In genomic region chr5:36796296-36797014, GRCm38 (mm10) we compare ENCODE assay signal across 8 mouse cellular contexts. TPM values are rescaled to one million over a fixed set of nuclear protein-coding genes. Genes with fewer than 3 reads are reported as not detected.
DNase-seq lines count a peak whose midpoint lies in the region; ATAC-seq and TF ChIP-seq lines count a peak whose summit lies in the region.
"Not testable (repeated sequence)": the region's sequence is repeated elsewhere in the genome, so short reads cannot be mapped to it uniquely, and the experiment has no call there.

TSS of gene Mrfap1 (minus strand) at chr5:36796772.

- peak within 1 kb of the TSS; percentile 92 for H3K27ac ChIP-seq in CH12.LX (ENCODE audit: insufficient read depth, low read depth)
- H3K27ac ChIP-seq in forebrain, embryonic 11.5 days (ENCODE audit: low read depth, low read length): peak within 1 kb of the TSS; percentile 91
- peak within 1 kb of the TSS; percentile 93 for H3K27ac ChIP-seq in heart, embryonic 16.5 days (ENCODE audit: low read length)
- H3K27ac ChIP-seq in liver, embryonic 15.5 days (replicated peaks): peak within 1 kb of the TSS; percentile 95
- H3K27ac ChIP-seq in neural tube, embryonic 12.5 days: peak within 1 kb of the TSS; percentile 83; the same call in 1 of the 2 replicates

- not testable (repeated sequence) for TF ChIP-seq RAD21 in CH12.LX (IDR thresholded peaks at IDR 0.05; ENCODE audit: low read depth, low read length)

- H3K4me1 ChIP-seq in CH12.LX (ENCODE audit: control insufficient read depth in 1 of 2, insufficient read depth in 2 of 2): peaks cover 4 to 25% of the 10 kb centered on the region in 2 experiments; a peak in 3 of 4 replicates
- not testable (repeated sequence) for H3K4me1 ChIP-seq in forebrain, embryonic 11.5 days (replicated peaks; ENCODE audit: control insufficient read depth, insufficient read depth, low read length); heart, embryonic 16.5 days (ENCODE audit: control insufficient read depth, insufficient read depth, low read length)
- peaks cover 30% of the 10 kb centered on the region for H3K4me1 ChIP-seq in liver, embryonic 15.5 days (replicated peaks)
- peaks cover 13% of the 10 kb centered on the region; the same call in 1 of the 2 replicates for H3K4me1 ChIP-seq in neural tube, embryonic 12.5 days

- H3K4me3 ChIP-seq in CH12.LX (replicated peaks in 1 of 3; ENCODE audit: low read depth in 2 of 3, low read length in 2 of 3, poor library complexity in 1 of 3): peak within 1 kb of the TSS; percentile 69 to 96 (median 81)
- peak within 1 kb of the TSS; percentile 73 for H3K4me3 ChIP-seq in forebrain, embryonic 11.5 days (ENCODE audit: low read depth, low read length)
- H3K4me3 ChIP-seq in heart, embryonic 16.5 days (ENCODE audit: low read length): peak within 1 kb of the TSS; percentile 76
- H3K4me3 ChIP-seq in liver, embryonic 15.5 days (replicated peaks): peak within 1 kb of the TSS; percentile 83
- H3K4me3 ChIP-seq in neural tube, embryonic 12.5 days: peak within 1 kb of the TSS; percentile 69

- not testable (repeated sequence) for TF ChIP-seq EP300 in CH12.LX (IDR thresholded peaks at IDR 0.05; ENCODE audit: low read length)

- peak within 1 kb of the TSS; percentile 54 for H3K4me2 ChIP-seq in CH12.LX (ENCODE audit: insufficient read depth, low read depth, poor library complexity, severe bottlenecking)
- H3K4me2 ChIP-seq in forebrain, embryonic 11.5 days (ENCODE audit: low read depth, low read length, severe bottlenecking): peak within 1 kb of the TSS; percentile 64
- peak within 1 kb of the TSS; percentile 83 for H3K4me2 ChIP-seq in heart, embryonic 16.5 days (ENCODE audit: low read depth, low read length)
- H3K4me2 ChIP-seq in liver, embryonic 15.5 days: peak within 1 kb of the TSS; percentile 78
- peak within 1 kb of the TSS; percentile 57 for H3K4me2 ChIP-seq in neural tube, embryonic 12.5 days (replicated peaks)

- H3K9ac ChIP-seq in CH12.LX (ENCODE audit: insufficient read depth, low read depth): peak within 1 kb of the TSS; percentile 90
- H3K9ac ChIP-seq in forebrain, embryonic 11.5 days (ENCODE audit: low read length): peak within 1 kb of the TSS; percentile 83
- H3K9ac ChIP-seq in heart, embryonic 16.5 days (ENCODE audit: low read length): peak within 1 kb of the TSS; percentile 87
- peak within 1 kb of the TSS; percentile 73 for H3K9ac ChIP-seq in liver, embryonic 15.5 days
- H3K9ac ChIP-seq in neural tube, embryonic 12.5 days: peak within 1 kb of the TSS; percentile 82

- peaks cover 7 to 24% of the 10 kb centered on the region in 2 experiments for H3K36me3 ChIP-seq in CH12.LX (replicated peaks in 1 of 2; ENCODE audit: control insufficient read depth in 1 of 2, insufficient read depth in 1 of 2, low read length in 1 of 2)
- not testable (repeated sequence) for H3K36me3 ChIP-seq in forebrain, embryonic 11.5 days (ENCODE audit: control insufficient read depth, insufficient read depth, low read length); heart, embryonic 16.5 days (ENCODE audit: control insufficient read depth, insufficient read depth)
- peaks cover 18% of the 10 kb centered on the region for H3K36me3 ChIP-seq in liver, embryonic 15.5 days (replicated peaks)
- peaks cover 12% of the 10 kb centered on the region for H3K36me3 ChIP-seq in neural tube, embryonic 12.5 days

- in situ Hi-C loops in CH12.LX (cut with MboI; ENCODE audit: low pct_ligation_motif_present, low pct_unique_long_range_greater_than_20kb, low sequenced_read_pairs): not testable (repeated sequence)

- H3K27me3 ChIP-seq in CH12.LX (replicated peaks): peaks cover 15% of the 10 kb centered on the region
- H3K27me3 ChIP-seq in forebrain, embryonic 11.5 days (ENCODE audit: control insufficient read depth, insufficient read depth, low read length); heart, embryonic 16.5 days (ENCODE audit: control insufficient read depth, insufficient read depth, low read length); neural tube, embryonic 12.5 days (replicated peaks): not testable (repeated sequence)
- H3K27me3 ChIP-seq in liver, embryonic 15.5 days: peaks cover 22% of the 10 kb centered on the region

- WGBS in forebrain, embryonic 11.5 days: under 1% methylated on average over 86 of the region's 90 CpGs
- WGBS in heart, embryonic 16.5 days: under 1% methylated on average over 88 of the region's 90 CpGs
- under 1% methylated on average over 90 of the region's 90 CpGs for WGBS in liver, embryonic 15.5 days (ENCODE audit: insufficient replicate concordance)
- under 1% methylated on average over 90 of the region's 90 CpGs for WGBS in neural tube, embryonic 12.5 days

- DNase-seq in CH12.LX (ENCODE audit: extremely low read depth): peak; percentile 91
- DNase-seq in c-Kit-positive CD71-positive TER-119-negative erythroid progenitor cells, embryonic 14.5 days (ENCODE audit: low read depth): peak; percentile 88
- DNase-seq in forebrain, embryonic 11.5 days (ENCODE audit: low spot score): peak; percentile 95
- DNase-seq in kidney, postnatal 36 days: peak; percentile 91 to 95
- peak; percentile 96 for DNase-seq in telencephalon, adult 2 months (ENCODE audit: low read depth, low spot score)

- TF ChIP-seq POLR2A in CH12.LX (IDR thresholded peaks at IDR 0.05; ENCODE audit: low read depth, low read length): peak; percentile 91

- TF ChIP-seq CTCF in CH12.LX (conservative IDR thresholded peaks at IDR 0.05 in 1 of 2, IDR thresholded peaks at IDR 0.05 in 1 of 2; ENCODE audit: low read depth in 2 of 2, low read length in 2 of 2): not testable (repeated sequence)

- not testable (repeated sequence) for H3K9me3 ChIP-seq in CH12.LX (replicated peaks; ENCODE audit: low read length); forebrain, embryonic 11.5 days (ENCODE audit: control insufficient read depth, low read length); heart, embryonic 16.5 days (replicated peaks; ENCODE audit: control insufficient read depth, low read length); liver, embryonic 15.5 days (replicated peaks); neural tube, embryonic 12.5 days

- dilution Hi-C loops in CH12.LX (cut with MboI; ENCODE audit: extremely low pct_ligation_motif_present, extremely low pct_unique_long_range_greater_than_20kb, low sequenced_read_pairs): not testable (repeated sequence)

- peak; percentile 79 for ATAC-seq in forebrain, embryonic 11.5 days (replicated peaks; ENCODE audit: low FRiP score)
- peak; percentile 78 for ATAC-seq in heart, embryonic 16.5 days (replicated peaks; ENCODE audit: extremely low read depth, insufficient read depth, low FRiP score)
- ATAC-seq in liver, embryonic 15.5 days (ENCODE audit: insufficient read depth): peak; percentile 80
- peak; percentile 76 for ATAC-seq in neural tube, embryonic 12.5 days (ENCODE audit: low FRiP score, low read depth)

- peaks cover 18% of the 10 kb centered on the region for H3K79me2 ChIP-seq in CH12.LX (replicated peaks; ENCODE audit: control insufficient read depth, extremely low read depth, insufficient read depth, poor library complexity, severe bottlenecking)

TF ChIP-seq in CH12.LX, 34 proteins besides CTCF, POLR2A, EP300 and RAD21:
- TF ChIP-seq ELF1 (IDR thresholded peaks at IDR 0.05; ENCODE audit: low read depth, low read length) (peak; percentile 63; the same call in 1 of the 2 replicates), USF2 (conservative IDR thresholded peaks at IDR 0.05; ENCODE audit: low read depth, low read length) (peak; percentile 33; the same call in 1 of the 2 replicates), HCFC1 (IDR thresholded peaks at IDR 0.05; ENCODE audit: low read depth, low read length) (peak; percentile 80), KAT2A (IDR thresholded peaks at IDR 0.05; ENCODE audit: insufficient replicate concordance, low read length) (peak; percentile 70; the same call in 1 of the 2 replicates), UBTF (IDR thresholded peaks at IDR 0.05; ENCODE audit: low read depth, low read length) (0 out of 2 replicates have a peak, but pooled peaks have one; percentile 14), NRF1 (IDR thresholded peaks at IDR 0.05; ENCODE audit: low read depth, low read length) (peak; percentile 69), NELFE (IDR thresholded peaks at IDR 0.05; ENCODE audit: low read depth, low read length) (peak; percentile 90), TBP (conservative IDR thresholded peaks at IDR 0.05; ENCODE audit: low read depth, low read length) (peak; percentile 81), MAZ (IDR thresholded peaks at IDR 0.05; ENCODE audit: low read depth, low read length) (peak; percentile 78; the same call in 1 of the 2 replicates), ZMIZ1 (IDR thresholded peaks at IDR 0.05; ENCODE audit: low read depth, low read length) (peak; percentile 82), MXI1 (IDR thresholded peaks at IDR 0.05; ENCODE audit: low read depth, low read length) (peak; percentile 10; the same call in 1 of the 2 replicates), MEF2A (IDR thresholded peaks at IDR 0.05; ENCODE audit: borderline replicate concordance, low read depth, low read length) (peak; percentile 21; the same call in 1 of the 2 replicates), POLR2AphosphoS2 (IDR thresholded peaks at IDR 0.05; ENCODE audit: low read depth, low read length) (peak; percentile 56; the same call in 1 of the 2 replicates), TCF12 (IDR thresholded peaks at IDR 0.05; ENCODE audit: low read depth, low read length) (peak; percentile 90), IRF4 (IDR thresholded peaks at IDR 0.05; ENCODE audit: low read depth, low read length) (peak; percentile 12; the same call in 1 of the 2 replicates), MAX (IDR thresholded peaks at IDR 0.05; ENCODE audit: low read length) (peak; percentile 96)

RNA-seq across cellular contexts. Expression of gene Mrfap1, which starts in this region (rescaled TPM):
- total RNA-seq in CH12.LX (2012; rRNA removed) (211 and 234 TPM in 2 replicates), CH12.LX (2014; rRNA removed) (307 and 312 TPM in 2 replicates)
- polyA plus RNA-seq in CH12.LX (2012; ENCODE audit: insufficient read length, low read depth): 317 and 357 TPM in 2 replicates
- 563 and 565 TPM in 2 replicates for polyA plus RNA-seq in forebrain, embryonic 11.5 days (2014; fragmentation: Nextera tagmentation; extraction: Ambion mirVana)
- polyA plus RNA-seq in heart, embryonic 16.5 days (2015; fragmentation: Nextera tagmentation; extraction: Ambion mirVana): 285 and 303 TPM in 2 replicates
- 144 and 145 TPM in 2 replicates for polyA plus RNA-seq in liver, embryonic 15.5 days (2015; fragmentation: Nextera tagmentation; extraction: Ambion mirVana)
- polyA plus RNA-seq in neural tube, embryonic 12.5 days (2016; fragmentation: Nextera tagmentation; extraction: Ambion mirVana): 472 and 501 TPM in 2 replicates

Comparison
In these comparisons a context has a peak if more than half of its experiments do, and no peak if none do; other contexts are left out.
1. Peak in every context shown above with its lines: DNase-seq, ATAC-seq, H3K4me3 ChIP-seq and H3K27ac ChIP-seq.